Mouse (Mus musculus) forebrain, embryonic 13.5 days (tissue): ENCODE results near the gene S100a1. TPM values are rescaled to one million over a fixed set of nuclear protein-coding genes. Genes with fewer than 3 reads are reported as not detected.

Experiments used
- ATAC-seq: fragments of 200-750 bp; cut with Nextera tagmentation; 2 replicates; pipeline ENCODE4 v1.8.0; 2017
- H3K27ac ChIP-seq: fragments of 300-500 bp; sonication (generic); 2 replicates; pipeline ENCODE4 v1.5.1; 2015; ENCODE audit warnings: inconsistent platforms, mild to moderate bottlenecking, moderate library complexity
- H3K27me3 ChIP-seq: fragments of 300-500 bp; sonication (generic); 2 replicates; pipeline ENCODE4 v1.6.1; 2015; ENCODE audit warnings: mild to moderate bottlenecking, inconsistent platforms
- H3K36me3 ChIP-seq: fragments of 300-500 bp; sonication (generic); 2 replicates; pipeline ENCODE4 v1.6.1; 2015; ENCODE audit warnings: mild to moderate bottlenecking, inconsistent platforms; ENCODE audit not compliant: poor library complexity, severe bottlenecking
- H3K4me1 ChIP-seq: fragments of 300-500 bp; sonication (generic); 2 replicates; pipeline ENCODE4 v1.6.1; 2015; ENCODE audit warnings: inconsistent platforms
- H3K4me2 ChIP-seq: fragments of 300-500 bp; sonication (generic); 2 replicates; pipeline ENCODE4 v1.6.1; 2015; ENCODE audit warnings: inconsistent platforms, mild to moderate bottlenecking, moderate library complexity
- H3K4me3 ChIP-seq: fragments of 300-500 bp; sonication (generic); 2 replicates; pipeline ENCODE4 v1.5.1; 2015; ENCODE audit warnings: mild to moderate bottlenecking, inconsistent platforms
- H3K9ac ChIP-seq: fragments of 300-500 bp; sonication (generic); 2 replicates; pipeline ENCODE4 v1.6.1; 2015; ENCODE audit warnings: mild to moderate bottlenecking, inconsistent platforms
- H3K9me3 ChIP-seq: fragments of 300-500 bp; sonication (generic); replicated peaks from 2 replicates; pipeline ENCODE4 v1.6.1; 2016; ENCODE audit warnings: inconsistent platforms
- WGBS: fragments of 180-500 bp; shearing (Covaris S2); methylation state at CpG from one replicate; pipeline ENCODE4 v1.1.7; 2015; 5-methylcytosine and 5-hydroxymethylcytosine counted together
- polyA plus RNA-seq: library from polyadenylated mRNA; unstranded; fragments of >200 nt; fragmentation: Nextera tagmentation; extraction: Ambion mirVana; gene quantifications from 2 replicates; pipeline ENCODE4 v1.2.1, GENCODE M21; 2015

S100a1 gene
- polyA plus RNA-seq, 1 experiment from 2014 or later: 6.8 TPM

DNA sequence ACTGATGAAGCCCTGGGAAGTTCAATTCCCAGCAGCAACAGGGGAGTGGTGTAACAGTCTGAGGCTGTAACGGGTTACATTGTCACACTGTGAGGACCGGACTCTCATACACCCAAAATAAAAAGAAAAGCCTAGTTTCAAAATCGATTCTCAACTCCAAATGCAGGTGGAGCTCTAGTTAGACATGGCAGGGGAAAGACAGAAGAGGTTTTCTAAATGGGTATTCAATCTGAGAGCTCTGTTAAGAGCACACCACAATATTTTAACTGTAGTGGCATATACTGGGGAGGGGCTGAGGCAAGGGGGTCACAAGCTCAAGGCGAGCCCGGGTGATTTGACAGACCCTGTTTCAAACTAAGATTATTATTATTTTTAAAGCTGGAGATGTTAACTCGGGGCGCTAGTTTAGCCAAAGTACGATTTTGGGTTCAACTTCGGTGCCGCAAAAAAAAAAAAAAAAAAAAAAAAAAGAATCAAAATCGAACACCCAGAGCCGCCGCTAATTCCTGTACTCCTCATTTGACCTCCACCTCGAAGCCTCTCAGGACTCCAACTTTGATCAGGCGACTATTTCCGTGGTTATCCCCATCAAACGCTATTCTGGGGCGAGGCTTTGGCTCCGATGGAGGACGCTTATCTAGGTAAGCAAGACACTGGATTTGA is 5.8 kb downstream of the S100a1 start:
- H3K4me3 ChIP-seq: peak overlapping the region; percentile 94
- no peak for ATAC-seq
- H3K27me3 ChIP-seq: peaks cover 14% of the 10 kb centered on the region
- peaks cover 20% of the 10 kb centered on the region for H3K4me1 ChIP-seq
- H3K9me3 ChIP-seq: no peaks in the 10 kb centered on the region
- peaks cover 41% of the 10 kb centered on the region for H3K36me3 ChIP-seq
- H3K4me2 ChIP-seq: peak overlapping the region; percentile 84
- peak overlapping the region; percentile 99 for H3K9ac ChIP-seq
- 4% methylated on average over 20 of the region's 20 CpGs for WGBS
- H3K27ac ChIP-seq: peak overlapping the region; percentile 93

DNA sequence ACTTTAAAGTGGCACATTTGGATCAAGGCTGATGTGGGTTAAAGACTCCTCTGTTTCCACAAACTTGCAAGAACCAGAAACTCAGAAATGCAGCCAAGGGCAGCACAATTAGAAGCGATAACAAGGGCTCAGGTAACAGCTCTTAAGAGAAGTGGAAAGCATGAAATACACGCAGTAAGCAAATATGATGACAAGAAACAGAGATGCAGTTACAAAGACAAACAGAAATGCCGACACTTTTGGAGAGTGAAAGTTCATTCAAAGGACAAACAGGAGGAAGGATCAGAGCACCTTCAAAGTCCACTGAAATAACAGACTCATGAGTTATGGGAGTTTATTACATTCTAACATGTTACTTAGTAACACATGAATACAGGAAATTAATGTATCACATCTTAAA is 7.8 kb downstream of the S100a1 start:
- Histone ChIP-seq H3K9me3 (no peaks in the 10 kb centered on the region), H3K4me2 (no peak overlapping the region), H3K4me1 (peaks cover 20% of the 10 kb centered on the region), H3K4me3 (no peak overlapping the region), H3K27me3 (0 out of 2 replicates have a peak, but pooled peaks cover 4% of the 10 kb centered on the region), H3K36me3 (peaks cover 62% of the 10 kb centered on the region), H3K27ac (no peak overlapping the region), H3K9ac (no peak overlapping the region)
- 95% methylated on average over 3 of the region's 3 CpGs for WGBS
- no peak for ATAC-seq

DNA sequence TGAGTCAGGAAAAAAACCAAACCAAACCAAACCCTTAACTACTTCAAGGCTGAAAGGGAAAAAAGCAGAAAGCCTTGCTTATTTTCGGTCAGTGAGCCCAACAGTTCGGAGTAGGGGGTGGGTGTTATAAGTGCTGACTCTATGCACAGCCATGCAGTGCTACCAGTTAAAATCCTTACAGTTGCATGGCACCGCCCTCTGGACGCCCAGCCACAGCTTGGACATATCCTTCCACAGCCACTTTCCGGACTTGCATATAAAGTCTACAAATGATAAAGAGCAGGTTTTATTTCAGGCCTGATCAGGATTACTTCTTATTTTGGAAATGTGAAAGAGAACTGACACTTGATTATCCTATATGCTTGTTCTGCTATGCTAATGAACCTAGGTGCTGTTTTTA is 9.0 kb downstream of the S100a1 start:
- H3K9ac ChIP-seq: no peak overlapping the region
- H3K9me3 ChIP-seq: no peaks in the 10 kb centered on the region
- peaks cover 72% of the 10 kb centered on the region for H3K36me3 ChIP-seq
- no peak overlapping the region for H3K27ac ChIP-seq
- 96% methylated on average over 5 of the region's 5 CpGs for WGBS
- no peak for ATAC-seq
- H3K4me2 ChIP-seq: no peak overlapping the region
- peaks cover 20% of the 10 kb centered on the region for H3K4me1 ChIP-seq
- no peaks in the 10 kb centered on the region for H3K27me3 ChIP-seq
- no peak overlapping the region for H3K4me3 ChIP-seq

DNA sequence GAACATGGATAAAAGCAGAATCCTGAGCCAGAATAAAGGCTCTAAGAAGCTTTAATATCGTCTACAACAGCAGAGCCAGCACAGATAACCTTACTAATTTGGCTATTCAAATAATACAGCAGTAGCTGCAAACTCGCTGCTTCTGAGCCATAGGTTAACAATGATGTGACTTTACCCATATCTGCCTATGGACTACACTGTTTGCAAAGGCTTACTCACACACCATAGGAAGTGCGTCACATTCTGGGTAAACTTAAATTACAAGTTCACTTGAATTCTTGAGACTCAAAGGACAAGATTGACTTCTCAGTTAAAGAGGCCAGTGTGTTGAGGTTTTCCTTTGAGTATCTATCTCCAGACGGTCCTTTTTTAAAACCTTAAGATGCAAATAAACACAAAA is 10.7 kb downstream of the S100a1 start:
- Histone ChIP-seq H3K4me1 (peaks cover 20% of the 10 kb centered on the region), H3K36me3 (peaks cover 89% of the 10 kb centered on the region), H3K27me3 (no peaks in the 10 kb centered on the region), H3K4me2 (no peak overlapping the region), H3K4me3 (no peak overlapping the region), H3K9ac (no peak overlapping the region), H3K9me3 (no peaks in the 10 kb centered on the region), H3K27ac (no peak overlapping the region)
- WGBS: 76% methylated on average over 4 of the region's 4 CpGs
- no peak for ATAC-seq

DNA sequence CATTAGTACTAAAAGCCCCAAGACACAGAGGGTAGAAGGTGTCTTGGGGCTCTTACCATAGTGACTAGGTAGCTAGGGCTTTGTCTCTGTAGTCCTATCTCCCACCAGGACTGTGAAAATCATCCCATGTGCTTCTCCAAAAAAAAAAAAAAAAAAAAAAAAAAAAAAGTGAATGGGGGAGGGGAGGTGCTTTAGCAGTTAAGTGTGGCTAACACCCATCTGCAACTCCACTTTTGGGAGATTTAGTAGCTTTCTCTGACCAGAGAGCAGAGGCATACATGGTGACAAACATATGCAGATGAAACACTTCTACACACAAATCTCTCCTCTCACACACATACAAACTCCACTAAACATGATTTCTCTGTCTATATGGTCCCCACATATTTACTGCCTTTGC is 16.6 kb downstream of the S100a1 start:
- H3K4me2 ChIP-seq: no peak overlapping the region
- H3K9ac ChIP-seq: no peak overlapping the region
- H3K27me3 ChIP-seq: no peaks in the 10 kb centered on the region
- no peak for ATAC-seq
- no peaks in the 10 kb centered on the region for H3K9me3 ChIP-seq
- no peaks in the 10 kb centered on the region for H3K4me1 ChIP-seq
- no peak overlapping the region for H3K27ac ChIP-seq
- H3K4me3 ChIP-seq: no peak overlapping the region
- peaks cover 75% of the 10 kb centered on the region for H3K36me3 ChIP-seq

DNA sequence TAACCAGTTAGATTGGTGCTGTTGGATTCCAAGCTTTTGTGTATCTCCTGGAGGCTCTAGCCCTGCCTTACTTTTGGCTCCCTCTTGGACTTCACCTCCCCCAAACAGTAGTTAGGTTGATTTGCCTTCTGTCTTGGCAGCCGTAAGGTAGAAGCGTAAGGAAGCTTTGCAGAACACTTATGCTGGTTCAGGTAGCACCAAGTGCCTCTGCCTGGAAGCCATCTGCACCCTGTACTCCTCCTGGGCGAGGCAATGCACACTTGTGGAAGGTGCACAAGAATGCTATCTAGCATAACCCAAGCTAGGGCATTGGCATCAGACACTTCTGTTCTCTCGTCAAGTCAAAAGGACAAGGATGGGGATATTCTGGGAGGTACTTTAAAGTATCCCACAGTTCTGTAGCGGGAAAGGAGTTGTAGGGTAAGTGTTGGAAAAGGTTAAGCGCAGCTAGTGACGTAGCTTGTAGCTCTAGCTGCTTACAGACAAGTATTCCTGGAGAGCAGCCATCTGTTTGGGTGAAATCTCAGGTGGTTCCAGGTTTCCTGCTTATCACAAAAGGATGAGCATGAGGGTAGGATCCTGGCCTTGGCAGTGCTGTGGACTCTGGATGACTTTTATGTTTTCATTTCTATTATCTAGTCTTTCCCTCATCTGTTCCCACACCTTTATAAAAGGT is 18.2 kb downstream of the S100a1 start:
- H3K4me1 ChIP-seq: no peaks in the 10 kb centered on the region
- 95% methylated on average over 7 of the region's 7 CpGs for WGBS
- no peak for ATAC-seq
- no peak overlapping the region for H3K9ac ChIP-seq
- no peak overlapping the region for H3K4me2 ChIP-seq
- peaks cover 59% of the 10 kb centered on the region for H3K36me3 ChIP-seq
- no peak overlapping the region for H3K4me3 ChIP-seq
- no peak overlapping the region for H3K27ac ChIP-seq
- H3K27me3 ChIP-seq: no peaks in the 10 kb centered on the region
- no peaks in the 10 kb centered on the region for H3K9me3 ChIP-seq

DNA sequence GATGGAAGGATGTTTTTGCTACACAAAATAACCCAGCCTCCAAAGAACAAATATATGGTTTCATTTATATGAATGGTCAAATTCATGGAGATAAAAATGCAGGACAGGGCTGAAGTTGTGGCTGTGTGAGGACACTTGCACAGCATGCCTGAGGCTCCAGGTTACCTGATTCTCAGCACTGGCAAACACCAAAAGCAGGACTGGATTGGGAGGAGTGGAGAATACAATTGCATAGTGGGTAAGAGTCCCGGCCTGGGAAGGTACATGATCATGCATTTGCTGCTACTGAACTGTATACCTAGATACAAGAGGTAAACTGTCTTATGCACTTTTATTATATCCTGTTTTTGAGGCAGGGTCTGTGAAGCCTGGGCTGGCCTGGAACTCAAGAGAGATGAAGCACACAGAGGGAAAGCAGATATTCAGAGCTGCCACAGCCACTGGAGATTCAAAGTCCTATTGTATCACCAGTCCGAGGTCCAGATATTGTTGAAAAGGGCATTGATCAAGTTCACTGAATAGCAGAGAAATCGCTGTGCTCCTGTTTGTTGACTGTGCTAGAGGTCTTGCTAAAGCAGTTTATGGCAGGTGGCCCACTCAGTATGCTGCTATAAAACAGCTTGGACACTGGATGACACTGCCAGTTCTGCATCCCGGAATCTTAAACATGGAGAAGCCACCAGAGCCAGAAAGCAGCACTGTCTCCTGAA is 20.2 kb downstream of the S100a1 start:
- H3K27me3 ChIP-seq: no peaks in the 10 kb centered on the region
- 64% methylated on average over 4 of the region's 4 CpGs for WGBS
- no peak overlapping the region for H3K9ac ChIP-seq
- H3K36me3 ChIP-seq: peaks cover 46% of the 10 kb centered on the region
- H3K9me3 ChIP-seq: no peaks in the 10 kb centered on the region
- no peak overlapping the region for H3K4me2 ChIP-seq
- ATAC-seq: no peak
- peaks cover 8% of the 10 kb centered on the region; the same call in 1 of the 2 replicates for H3K4me1 ChIP-seq
- no peak overlapping the region for H3K4me3 ChIP-seq
- no peak overlapping the region for H3K27ac ChIP-seq

DNA sequence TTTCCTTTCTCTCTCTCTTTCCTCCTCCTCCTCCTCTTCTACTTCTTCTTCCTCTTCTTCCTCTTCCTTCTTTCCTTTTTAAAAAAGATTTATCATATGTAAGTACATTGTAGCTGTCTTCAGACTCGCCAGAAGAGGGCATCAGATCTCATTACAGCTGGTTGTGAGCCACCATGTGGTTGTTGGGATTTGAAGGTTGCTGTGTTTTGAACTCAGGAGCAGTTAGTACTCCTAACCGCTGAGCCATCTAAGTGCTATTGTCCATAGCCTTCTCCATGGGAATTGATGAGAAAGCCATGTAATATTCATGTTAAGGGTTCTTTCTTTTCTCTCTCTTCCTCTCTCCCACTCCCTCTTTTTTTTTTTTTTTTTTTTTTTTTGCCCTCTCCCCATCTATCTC is 22.8 kb downstream of the S100a1 start:
- no peak overlapping the region for H3K4me2 ChIP-seq
- 38% methylated on average over 2 of the region's 2 CpGs for WGBS
- peaks cover 8% of the 10 kb centered on the region; the same call in 1 of the 2 replicates for H3K4me1 ChIP-seq
- no peak overlapping the region for H3K27ac ChIP-seq
- no peaks in the 10 kb centered on the region for H3K9me3 ChIP-seq
- H3K4me3 ChIP-seq: no peak overlapping the region
- peaks cover 44% of the 10 kb centered on the region for H3K36me3 ChIP-seq
- no peaks in the 10 kb centered on the region for H3K27me3 ChIP-seq
- no peak overlapping the region for H3K9ac ChIP-seq
- 0 out of 2 replicates have a peak, but pooled peaks have one; percentile 16 for ATAC-seq

DNA sequence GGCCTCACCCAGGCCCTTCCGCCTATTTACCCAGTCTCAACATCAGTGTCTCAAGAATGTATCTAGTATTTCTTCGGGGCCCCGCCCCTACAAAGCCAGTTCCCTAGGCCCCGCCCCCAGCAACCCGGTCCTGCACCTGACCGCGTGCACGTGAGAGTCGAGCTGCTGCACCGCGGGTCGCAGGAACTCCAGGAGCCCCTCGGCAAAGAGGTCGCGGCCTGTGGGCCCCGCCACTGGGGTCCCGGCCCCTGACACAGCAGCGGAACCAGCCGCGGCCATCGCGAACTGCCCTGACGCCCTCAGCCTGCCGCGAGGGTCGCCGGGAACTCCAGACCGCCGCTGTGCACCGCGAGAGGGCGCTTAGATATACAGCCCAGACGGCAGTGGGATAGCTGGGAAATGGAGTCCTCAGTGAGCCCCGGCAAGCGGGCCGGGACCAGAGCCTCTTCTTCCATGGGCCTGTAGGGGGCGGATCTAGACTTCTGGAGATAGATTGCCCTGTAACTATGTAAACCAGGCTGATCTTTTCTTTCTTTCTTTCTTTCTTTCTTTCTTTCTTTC is 23.4 kb downstream of the S100a1 start, which contains the start of gene Snapin:
TSS of gene Snapin (minus strand) at position 338 of the 561 bp plus-strand sequence.
- Histone ChIP-seq H3K9me3 (no peaks in the 10 kb centered on the region), H3K9ac (peak within 1 kb of the TSS; percentile 77), H3K27me3 (no peaks in the 10 kb centered on the region), H3K27ac (no peak within 1 kb of the TSS), H3K4me1 (peaks cover 8% of the 10 kb centered on the region; the same call in 1 of the 2 replicates), H3K4me3 (peak within 1 kb of the TSS; percentile 73), H3K4me2 (peak within 1 kb of the TSS; percentile 60), H3K36me3 (peaks cover 44% of the 10 kb centered on the region)
- 0% methylated on average over 37 of the region's 37 CpGs for WGBS
- ATAC-seq: peak; percentile 98

DNA sequence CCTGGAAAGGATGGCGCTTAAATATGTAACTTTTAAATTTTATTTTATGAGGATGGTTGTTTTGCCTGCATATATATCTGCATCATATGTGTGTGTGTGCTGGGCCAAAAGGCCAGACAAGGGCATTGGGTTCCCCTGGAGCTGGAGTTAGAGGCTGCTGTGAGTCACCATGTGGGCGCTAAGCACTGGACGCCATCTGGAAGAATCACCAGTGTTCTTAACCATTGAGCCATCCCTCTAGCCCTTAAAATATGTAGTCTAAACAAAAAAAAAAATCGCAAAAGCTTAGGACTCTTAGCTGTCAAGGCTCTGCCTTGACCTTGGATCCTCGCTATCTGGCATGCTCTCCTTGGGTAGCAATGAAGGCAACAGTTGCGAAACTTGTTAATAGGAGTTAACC is 25.6 kb downstream of the S100a1 start:
- WGBS: 91% methylated on average over 6 of the region's 6 CpGs
- no peak overlapping the region for H3K4me3 ChIP-seq
- no peaks in the 10 kb centered on the region for H3K9me3 ChIP-seq
- H3K4me2 ChIP-seq: no peak overlapping the region
- H3K4me1 ChIP-seq: peaks cover 8% of the 10 kb centered on the region; the same call in 1 of the 2 replicates
- peaks cover 57% of the 10 kb centered on the region for H3K36me3 ChIP-seq
- ATAC-seq: no peak
- H3K27ac ChIP-seq: no peak overlapping the region
- H3K27me3 ChIP-seq: no peaks in the 10 kb centered on the region
- H3K9ac ChIP-seq: no peak overlapping the region; the same call in 1 of the 2 replicates

DNA sequence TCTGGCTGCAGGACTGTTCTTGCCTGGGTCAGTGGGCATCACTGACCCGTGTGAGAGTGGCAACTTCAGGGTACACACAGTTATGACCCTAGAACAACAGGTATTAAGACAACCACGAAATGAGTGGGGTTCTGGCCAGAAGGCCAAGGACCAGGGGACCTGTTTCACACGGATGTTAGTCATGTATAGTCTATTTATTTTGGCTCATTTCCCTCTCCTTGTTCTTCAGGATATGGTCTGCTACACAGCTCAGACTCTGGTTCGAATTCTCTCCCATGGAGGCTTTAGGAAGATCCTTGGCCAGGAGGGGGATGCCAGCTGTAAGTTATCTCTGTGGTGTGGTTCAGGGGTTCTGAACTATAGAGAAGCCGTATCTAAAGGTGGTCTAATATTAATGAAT is 27.2 kb downstream of the S100a1 start:
- peaks cover 73% of the 10 kb centered on the region for H3K36me3 ChIP-seq
- H3K9ac ChIP-seq: no peak overlapping the region
- no peaks in the 10 kb centered on the region for H3K27me3 ChIP-seq
- H3K4me2 ChIP-seq: no peak overlapping the region
- WGBS: 88% methylated on average over 5 of the region's 5 CpGs
- H3K4me1 ChIP-seq: peaks cover 8% of the 10 kb centered on the region; the same call in 1 of the 2 replicates
- H3K4me3 ChIP-seq: no peak overlapping the region
- H3K9me3 ChIP-seq: no peaks in the 10 kb centered on the region
- ATAC-seq: no peak
- H3K27ac ChIP-seq: no peak overlapping the region
